Mouse (Mus musculus) liver, embryonic 12.5 days (tissue): ENCODE results near the gene Smurf2. TPM values are rescaled to one million over a fixed set of nuclear protein-coding genes. Genes with fewer than 3 reads are reported as not detected.
"Not testable (repeated sequence)": the region's sequence is repeated elsewhere in the genome, so short reads cannot be mapped to it uniquely, and the experiment has no call there.

Experiments used
- ATAC-seq: fragments of 200-750 bp; cut with Nextera tagmentation; 2 replicates; pipeline ENCODE4 v1.8.0; 2017; ENCODE audit warnings: moderate number of reproducible peaks, mild to moderate bottlenecking, moderate library complexity
- H3K27ac ChIP-seq: fragments of 300-500 bp; sonication (generic); 2 replicates; pipeline ENCODE4 v1.5.1; 2016; ENCODE audit warnings: mild to moderate bottlenecking
- H3K27me3 ChIP-seq: fragments of 300-500 bp; sonication (generic); replicated peaks from 2 replicates; pipeline ENCODE4 v1.6.1; 2016; ENCODE audit warnings: mild to moderate bottlenecking, moderate library complexity
- H3K36me3 ChIP-seq: fragments of 300-500 bp; sonication (generic); 2 replicates; pipeline ENCODE4 v1.6.1; 2016; ENCODE audit warnings: mild to moderate bottlenecking, moderate library complexity
- H3K4me1 ChIP-seq: fragments of 300-500 bp; sonication (generic); 2 replicates; pipeline ENCODE4 v1.6.1; 2016
- H3K4me2 ChIP-seq: fragments of 300-500 bp; sonication (generic); 2 replicates; pipeline ENCODE4 v1.6.1; 2016; ENCODE audit warnings: mild to moderate bottlenecking, moderate library complexity
- H3K4me3 ChIP-seq: fragments of 300-500 bp; sonication (generic); 2 replicates; pipeline ENCODE4 v1.5.1; 2016; ENCODE audit warnings: mild to moderate bottlenecking, moderate library complexity
- H3K9ac ChIP-seq: fragments of 300-500 bp; sonication (generic); 2 replicates; pipeline ENCODE4 v1.6.1; 2016; ENCODE audit warnings: mild to moderate bottlenecking, moderate library complexity
- H3K9me3 ChIP-seq: fragments of 300-500 bp; sonication (generic); replicated peaks from 2 replicates; pipeline ENCODE4 v1.6.1; 2016; ENCODE audit warnings: mild to moderate bottlenecking, moderate library complexity
- WGBS: fragments of 180-500 bp; shearing (Covaris S2); methylation state at CpG from one replicate; pipeline ENCODE4 v1.1.7; 2016; ENCODE audit not compliant: insufficient replicate concordance; 5-methylcytosine and 5-hydroxymethylcytosine counted together
- polyA plus RNA-seq: library from polyadenylated mRNA; unstranded; fragments of >200 nt; fragmentation: Nextera tagmentation; extraction: Ambion mirVana; gene quantifications from 2 replicates; pipeline ENCODE4 v1.2.1, GENCODE M21; 2016

Gene Smurf2
- polyA plus RNA-seq, 1 experiment from 2014 or later = 5.1 TPM

GRCm38 (mm10) chr11:106795679-106796078 lies 124.8 kb downstream of the Smurf2 start:
- Histone ChIP-seq H3K27ac (peak overlapping the region; percentile 55), H3K9ac (no peak overlapping the region), H3K9me3 (0 out of 2 replicates have a peak, but pooled peaks cover 4% of the 10 kb centered on the region), H3K4me1 (peaks cover 15% of the 10 kb centered on the region), H3K36me3 (peaks cover 88% of the 10 kb centered on the region), H3K4me3 (no peak overlapping the region), H3K4me2 (no peak overlapping the region), H3K27me3 (no peaks in the 10 kb centered on the region)
- 0 out of 2 replicates have a peak, but pooled peaks have one; percentile 35 for ATAC-seq
- 36% methylated on average over 9 of the region's 9 CpGs for WGBS

GRCm38 (mm10) chr11:106793846-106794245 lies 126.7 kb downstream of the Smurf2 start:
- no peak overlapping the region for H3K4me3 ChIP-seq
- no peak overlapping the region for H3K27ac ChIP-seq
- H3K27me3 ChIP-seq = no peaks in the 10 kb centered on the region
- peaks cover 70% of the 10 kb centered on the region for H3K36me3 ChIP-seq
- no peak overlapping the region for H3K4me2 ChIP-seq
- no peak overlapping the region for H3K9ac ChIP-seq
- peaks cover 21% of the 10 kb centered on the region for H3K4me1 ChIP-seq
- H3K9me3 ChIP-seq = 0 out of 2 replicates have a peak, but pooled peaks cover 4% of the 10 kb centered on the region
- 66% methylated on average over 4 of the region's 4 CpGs for WGBS
- ATAC-seq = no peak

GRCm38 (mm10) chr11:106789649-106790048 lies 130.9 kb downstream of the Smurf2 start:
- no peak; the same call in 1 of the 2 replicates for ATAC-seq
- Histone ChIP-seq H3K4me1 (peaks cover 33% of the 10 kb centered on the region), H3K36me3 (peaks cover 60% of the 10 kb centered on the region), H3K27me3 (no peaks in the 10 kb centered on the region), H3K9me3 (no peaks in the 10 kb centered on the region), H3K4me2 (peak overlapping the region; percentile 80), H3K27ac (peak overlapping the region; percentile 99), H3K4me3 (peak overlapping the region; percentile 83), H3K9ac (peak overlapping the region; percentile 99)
- WGBS = under 1% methylated on average over 6 of the region's 6 CpGs

GRCm38 (mm10) chr11:106788775-106789459 lies 131.6 kb downstream of the Smurf2 start, which contains the start of the genes Ddx5 and Cep95:
Gene Ddx5, minus strand, starts transcription at chr11:106789185.
Gene Cep95, plus strand, starts transcription at chr11:106789252.
- Histone ChIP-seq H3K4me3 (peak within 1 kb of the TSS; percentile 83), H3K9me3 (no peaks in the 10 kb centered on the region), H3K9ac (peak within 1 kb of the TSS; percentile 99), H3K27me3 (no peaks in the 10 kb centered on the region), H3K4me1 (peaks cover 39% of the 10 kb centered on the region), H3K4me2 (peak within 1 kb of the TSS; percentile 80), H3K36me3 (peaks cover 60% of the 10 kb centered on the region), H3K27ac (peak within 1 kb of the TSS; percentile 99)
- peak; percentile 89 for ATAC-seq
- under 1% methylated on average over 58 of the region's 58 CpGs for WGBS

GRCm38 (mm10) chr11:106788026-106788774 lies 132.3 kb downstream of the Smurf2 start:
- ATAC-seq = peak; percentile 80
- H3K27me3 ChIP-seq = no peaks in the 10 kb centered on the region
- peak overlapping the region; percentile 83 for H3K4me3 ChIP-seq
- H3K9ac ChIP-seq = peak overlapping the region; percentile 99
- H3K27ac ChIP-seq = peak overlapping the region; percentile 99
- H3K4me1 ChIP-seq = peaks cover 44% of the 10 kb centered on the region
- H3K9me3 ChIP-seq = no peaks in the 10 kb centered on the region
- WGBS = 2% methylated on average over 74 of the region's 79 CpGs
- peak overlapping the region; percentile 80 for H3K4me2 ChIP-seq
- peaks cover 60% of the 10 kb centered on the region for H3K36me3 ChIP-seq

- Histone ChIP-seq H3K4me1 (peaks cover 49% of the 10 kb centered on the region), H3K9ac (peak overlapping the region; percentile 99), H3K4me3 (peak overlapping the region; percentile 83), H3K9me3 (no peaks in the 10 kb centered on the region), H3K4me2 (peak overlapping the region; percentile 80), H3K27me3 (no peaks in the 10 kb centered on the region), H3K36me3 (peaks cover 60% of the 10 kb centered on the region), H3K27ac (peak overlapping the region; percentile 99)
- ATAC-seq = peak; percentile 34
- WGBS = under 1% methylated on average over 65 of the region's 65 CpGs
Measured at GRCm38 (mm10) chr11:106787131-106788025, 133.1 kb downstream of the Smurf2 start.

GRCm38 (mm10) chr11:106785043-106785442 lies 135.5 kb downstream of the Smurf2 start:
- H3K4me2 ChIP-seq = no peak overlapping the region
- 72% methylated on average over 1 of the region's 1 CpGs for WGBS

GRCm38 (mm10) chr11:106784476-106784875 lies 136.0 kb downstream of the Smurf2 start:
- ATAC-seq = no peak
- H3K9me3 ChIP-seq = no peaks in the 10 kb centered on the region
- no peaks in the 10 kb centered on the region for H3K27me3 ChIP-seq
- peaks cover 57% of the 10 kb centered on the region for H3K4me1 ChIP-seq
- H3K36me3 ChIP-seq = peaks cover 77% of the 10 kb centered on the region
- WGBS = 82% methylated on average over 2 of the region's 2 CpGs
- H3K9ac ChIP-seq = no peak overlapping the region
- H3K4me2 ChIP-seq = no peak overlapping the region
- H3K27ac ChIP-seq = no peak overlapping the region
- H3K4me3 ChIP-seq = no peak overlapping the region

More at GRCm38 (mm10) chr11:106785043-106785442, 135.5 kb downstream of the Smurf2 start:
- Histone ChIP-seq H3K4me3 (no peak overlapping the region), H3K9ac (peak overlapping the region; percentile 19; the same call in 1 of the 2 replicates), H3K27me3 (no peaks in the 10 kb centered on the region), H3K36me3 (peaks cover 75% of the 10 kb centered on the region), H3K27ac (no peak overlapping the region), H3K4me1 (peaks cover 53% of the 10 kb centered on the region), H3K9me3 (no peaks in the 10 kb centered on the region)
- no peak for ATAC-seq

- peaks cover 77% of the 10 kb centered on the region for H3K36me3 ChIP-seq
- H3K9ac ChIP-seq = no peak overlapping the region
- H3K4me1 ChIP-seq = peaks cover 60% of the 10 kb centered on the region
- no peak overlapping the region for H3K4me2 ChIP-seq
- no peak overlapping the region for H3K4me3 ChIP-seq
- no peak for ATAC-seq
- 87% methylated on average over 9 of the region's 9 CpGs for WGBS
- peak overlapping the region; percentile 41; the same call in 1 of the 2 replicates for H3K27ac ChIP-seq
- no peaks in the 10 kb centered on the region for H3K9me3 ChIP-seq
- no peaks in the 10 kb centered on the region for H3K27me3 ChIP-seq
Measured at GRCm38 (mm10) chr11:106782841-106783764, 137.4 kb downstream of the Smurf2 start.

- 87% methylated on average over 7 of the region's 7 CpGs for WGBS
Measured at GRCm38 (mm10) chr11:106782271-106782670, 138.2 kb downstream of the Smurf2 start.

More at GRCm38 (mm10) chr11:106782271-106782670, 138.2 kb downstream of the Smurf2 start:
- H3K9me3 ChIP-seq, H3K4me2 ChIP-seq, H3K9ac ChIP-seq, H3K27ac ChIP-seq, H3K27me3 ChIP-seq, H3K4me3 ChIP-seq, ATAC-seq: not testable (repeated sequence)
- Histone ChIP-seq H3K36me3 (peaks cover 78% of the 10 kb centered on the region), H3K4me1 (peaks cover 68% of the 10 kb centered on the region)
